Mouse (Mus musculus) lung, postnatal 0 days (tissue): Measurements from ENCODE around the gene Elk4. TPM values are rescaled to one million over a fixed set of nuclear protein-coding genes. Genes with fewer than 3 reads are reported as not detected.

Experiments used
- ATAC-seq: fragments of 200-750 bp; cut with Nextera tagmentation; 2 replicates; pipeline ENCODE4 v1.8.0; 2017; ENCODE audit warnings: moderate library complexity
- DNase-seq: peaks from one replicate; pipeline ENCODE4 v3.0.0-alpha.2; 2016; ENCODE audit warnings: low spot score
- H3K27ac ChIP-seq: fragments of 300-500 bp; sonication (generic); 2 replicates; pipeline ENCODE4 v1.5.1; 2014; ENCODE audit warnings: antibody characterized with exemption, mild to moderate bottlenecking, low read length, mixed read lengths
- H3K27me3 ChIP-seq: fragments of 300-500 bp; sonication (generic); replicated peaks from 2 replicates; pipeline ENCODE4 v1.6.1; 2014; ENCODE audit warnings: low read length, mixed read lengths; ENCODE audit not compliant: insufficient read depth
- H3K36me3 ChIP-seq: fragments of 300-500 bp; sonication (generic); 2 replicates; pipeline ENCODE4 v1.6.1; 2014; ENCODE audit warnings: low read length, mixed read lengths; ENCODE audit not compliant: insufficient read depth
- H3K4me1 ChIP-seq: fragments of 300-500 bp; sonication (generic); 2 replicates; pipeline ENCODE4 v1.6.1; 2014; ENCODE audit warnings: antibody characterized with exemption, low read depth, low read length, mixed read lengths; ENCODE audit not compliant: insufficient read depth
- H3K4me2 ChIP-seq: fragments of 300-500 bp; sonication (generic); replicated peaks from 2 replicates; pipeline ENCODE4 v1.6.1; 2014; ENCODE audit warnings: low read depth, mild to moderate bottlenecking, low read length, moderate library complexity, mixed read lengths
- H3K4me3 ChIP-seq: fragments of 300-500 bp; sonication (generic); 2 replicates; pipeline ENCODE4 v1.5.1; 2014; ENCODE audit warnings: low read depth, low read length
- H3K9ac ChIP-seq: fragments of 300-500 bp; sonication (generic); replicated peaks from 2 replicates; pipeline ENCODE4 v1.6.1; 2014; ENCODE audit warnings: low read depth, mild to moderate bottlenecking
- H3K9me3 ChIP-seq: fragments of 300-500 bp; sonication (generic); 2 replicates; pipeline ENCODE4 v1.6.1; 2016; ENCODE audit warnings: low read length, mixed read lengths
- CTCF ChIP-seq: IDR thresholded peaks from 2 replicates; pipeline ENCODE4 v1.5.1; 2016; ENCODE audit warnings: antibody characterized with exemption, mild to moderate bottlenecking
- EP300 ChIP-seq: IDR thresholded peaks from 2 replicates; pipeline ENCODE4 v1.6.1; 2016; ENCODE audit warnings: antibody characterized with exemption, mild to moderate bottlenecking, control low read depth
- WGBS: fragments of 180-500 bp; shearing (Covaris S2); extraction: QIAGEN DNeasy Blood & Tissue Kit; methylation state at CpG from one replicate; pipeline ENCODE4 v1.1.7; 2014; 5-methylcytosine and 5-hydroxymethylcytosine counted together
- polyA plus RNA-seq: library from polyadenylated mRNA; unstranded; fragments of >200 nt; fragmentation: Nextera tagmentation; extraction: Ambion mirVana; gene quantifications from 2 replicates; pipeline ENCODE4 v1.2.1, GENCODE M21; 2015

Gene Elk4
- polyA plus RNA-seq, 1 experiment from 2014 or later: 26.3 TPM

GRCm38 (mm10) chr1:132063096-132063495, 55.7 kb downstream of the Elk4 start:
- no peak overlapping the region for H3K4me3 ChIP-seq
- DNase-seq: no peak
- H3K9ac ChIP-seq: no peak overlapping the region
- no peak overlapping the region for H3K27ac ChIP-seq
- no peak for TF ChIP-seq EP300
- TF ChIP-seq CTCF: no peak
- H3K4me1 ChIP-seq: peaks cover 6% of the 10 kb centered on the region; the same call in 1 of the 2 replicates
- 80% methylated on average over 4 of the region's 4 CpGs for WGBS
- no peak for ATAC-seq
- peaks cover 6% of the 10 kb centered on the region; the same call in 1 of the 2 replicates for H3K27me3 ChIP-seq
- no peaks in the 10 kb centered on the region for H3K9me3 ChIP-seq
- no peak overlapping the region for H3K4me2 ChIP-seq
- no peaks in the 10 kb centered on the region for H3K36me3 ChIP-seq

- no peak overlapping the region for H3K27ac ChIP-seq
- TF ChIP-seq CTCF: no peak
- TF ChIP-seq EP300: no peak
- no peaks in the 10 kb centered on the region for H3K9me3 ChIP-seq
- 58% methylated on average over 1 of the region's 1 CpGs for WGBS
- DNase-seq: no peak
- H3K4me1 ChIP-seq: peaks cover 6% of the 10 kb centered on the region; the same call in 1 of the 2 replicates
- ATAC-seq: no peak
- H3K36me3 ChIP-seq: no peaks in the 10 kb centered on the region
- H3K4me2 ChIP-seq: no peak overlapping the region
- H3K27me3 ChIP-seq: peaks cover 21% of the 10 kb centered on the region; the same call in 1 of the 2 replicates
- no peak overlapping the region for H3K9ac ChIP-seq
- H3K4me3 ChIP-seq: no peak overlapping the region
Observed at GRCm38 (mm10) chr1:132065001-132065400, 57.6 kb downstream of the Elk4 start.

- no peak for DNase-seq
- Histone ChIP-seq H3K9ac (no peak overlapping the region), H3K27ac (no peak overlapping the region), H3K4me3 (no peak overlapping the region), H3K4me2 (no peak overlapping the region), H3K27me3 (peaks cover 21% of the 10 kb centered on the region; the same call in 1 of the 2 replicates), H3K4me1 (peaks cover 6% of the 10 kb centered on the region; the same call in 1 of the 2 replicates), H3K9me3 (no peaks in the 10 kb centered on the region), H3K36me3 (no peaks in the 10 kb centered on the region)
- ATAC-seq: no peak
- TF ChIP-seq EP300 (no peak), CTCF (no peak)
- 66% methylated on average over 8 of the region's 8 CpGs for WGBS
Observed at GRCm38 (mm10) chr1:132065475-132066172, 58.2 kb downstream of the Elk4 start.

- peak; percentile 66 for DNase-seq
- Histone ChIP-seq H3K4me3 (peak within 1 kb of the TSS; percentile 36), H3K27me3 (peaks cover 21% of the 10 kb centered on the region; the same call in 1 of the 2 replicates), H3K4me1 (peaks cover 6% of the 10 kb centered on the region; the same call in 1 of the 2 replicates), H3K36me3 (no peaks in the 10 kb centered on the region), H3K27ac (no peak within 1 kb of the TSS), H3K4me2 (peak within 1 kb of the TSS; percentile 77), H3K9ac (0 out of 2 replicates have a peak within 1 kb of the TSS, but pooled peaks have one; percentile 23), H3K9me3 (no peaks in the 10 kb centered on the region)
- WGBS: 3% methylated on average over 48 of the region's 80 CpGs
- peak; percentile 94 for ATAC-seq
- TF ChIP-seq EP300: no peak
- peak; percentile 45 for TF ChIP-seq CTCF
Observed at GRCm38 (mm10) chr1:132067261-132068255, 60.2 kb downstream of the Elk4 start, which contains the start of gene Mfsd4a. Mfsd4a (minus strand) TSS chr1:132068062.

- H3K4me2 ChIP-seq: no peak overlapping the region
- no peak overlapping the region for H3K9ac ChIP-seq
- DNase-seq (no peak), ATAC-seq (no peak)
- no peaks in the 10 kb centered on the region for H3K9me3 ChIP-seq
- 83% methylated on average over 8 of the region's 8 CpGs for WGBS
- peaks cover 6% of the 10 kb centered on the region; the same call in 1 of the 2 replicates for H3K4me1 ChIP-seq
- H3K27ac ChIP-seq: no peak overlapping the region
- TF ChIP-seq CTCF (no peak), EP300 (no peak)
- H3K27me3 ChIP-seq: peaks cover 21% of the 10 kb centered on the region; the same call in 1 of the 2 replicates
- H3K36me3 ChIP-seq: no peaks in the 10 kb centered on the region
- no peak overlapping the region for H3K4me3 ChIP-seq
Observed at GRCm38 (mm10) chr1:132069436-132069835, 62.0 kb downstream of the Elk4 start.

GRCm38 (mm10) chr1:132070659-132071058, 63.3 kb downstream of the Elk4 start:
- no peak overlapping the region for H3K9ac ChIP-seq
- H3K27me3 ChIP-seq: peaks cover 21% of the 10 kb centered on the region; the same call in 1 of the 2 replicates
- peaks cover 6% of the 10 kb centered on the region; the same call in 1 of the 2 replicates for H3K4me1 ChIP-seq
- no peak overlapping the region for H3K4me3 ChIP-seq
- no peaks in the 10 kb centered on the region for H3K36me3 ChIP-seq
- no peak overlapping the region for H3K4me2 ChIP-seq
- TF ChIP-seq EP300 (no peak), CTCF (no peak)
- WGBS: 83% methylated on average over 3 of the region's 3 CpGs
- H3K9me3 ChIP-seq: no peaks in the 10 kb centered on the region
- ATAC-seq (no peak), DNase-seq (no peak)
- no peak overlapping the region for H3K27ac ChIP-seq
